Mouse (Mus musculus) heart, adult 2 months (tissue): Measurements from ENCODE around the gene Bach2.

Source experiments
- CTCF ChIP-seq: fragments of 200-600 bp; IDR thresholded peaks from 2 replicates; pipeline ENCODE4 v1.8.1; 2022; ENCODE audit warnings: antibody characterized with exemption, mild to moderate bottlenecking, moderate library complexity
- POLR2A ChIP-seq: fragments of 200-500 bp; IDR thresholded peaks from 2 replicates; pipeline ENCODE4 v1.6.1; 2011; ENCODE audit warnings: mild to moderate bottlenecking, low read depth, low read length, control low read depth; ENCODE audit not compliant: insufficient read depth

GRCm38 (mm10) chr4:32569995-32570938 is 331.7 kb downstream of the Bach2 start:
- TF ChIP-seq CTCF: 0 out of 2 replicates have a peak, but pooled peaks have one; percentile 4
- no peak for TF ChIP-seq POLR2A
